Mouse (Mus musculus) lung, postnatal 0 days (tissue): ENCODE results near the gene Gm14305.
"Not testable (repeated sequence)": the region's sequence is repeated elsewhere in the genome, so short reads cannot be mapped to it uniquely, and the experiment has no call there.

ENCODE experiments used
- CTCF ChIP-seq: IDR thresholded peaks from 2 replicates; pipeline ENCODE4 v1.5.1; 2016; ENCODE audit warnings: antibody characterized with exemption, mild to moderate bottlenecking
- EP300 ChIP-seq: IDR thresholded peaks from 2 replicates; pipeline ENCODE4 v1.6.1; 2016; ENCODE audit warnings: antibody characterized with exemption, mild to moderate bottlenecking, control low read depth

- not testable (repeated sequence) for TF ChIP-seq CTCF, EP300
These were observed at the start of gene Gm14305 for GRCm38 (mm10) chr2:176708051-176708450.
